Mouse (Mus musculus): ENCODE data around the gene Sqstm1. TPM values are rescaled to one million over a fixed set of nuclear protein-coding genes. Genes with fewer than 3 reads are reported as not detected.
"Not testable (repeated sequence)": the region's sequence is repeated elsewhere in the genome, so short reads cannot be mapped to it uniquely, and the experiment has no call there.

Gene Sqstm1
- polyA plus RNA-seq, 1 experiment from 2014 or later: 426 TPM

- TF ChIP-seq CTCF (IDR thresholded peaks at IDR 0.05) (no peak), EP300 (IDR thresholded peaks at IDR 0.05) (no peak)
- Histone ChIP-seq H3K27me3 (replicated peaks; ENCODE audit: insufficient read depth, low read length) (no peaks in the 10 kb centered on the region), H3K27ac (ENCODE audit: low read length) (no peak overlapping the region), H3K4me2 (replicated peaks; ENCODE audit: low read depth, low read length) (no peak overlapping the region), H3K9me3 (ENCODE audit: low read length) (no peaks in the 10 kb centered on the region), H3K4me1 (ENCODE audit: insufficient read depth, low read depth, low read length) (no peaks in the 10 kb centered on the region), H3K9ac (replicated peaks; ENCODE audit: low read depth) (no peak overlapping the region), H3K36me3 (ENCODE audit: insufficient read depth, low read length) (no peaks in the 10 kb centered on the region), H3K4me3 (ENCODE audit: low read depth, low read length) (no peak overlapping the region)
- DNase-seq (ENCODE audit: low spot score): no peak
- no peak for ATAC-seq
- 76% methylated on average over 4 of the region's 4 CpGs for WGBS
These were observed 27.9 kb downstream of the Sqstm1 start for GRCm38 (mm10) chr11:50182702-50183101.

DNA sequence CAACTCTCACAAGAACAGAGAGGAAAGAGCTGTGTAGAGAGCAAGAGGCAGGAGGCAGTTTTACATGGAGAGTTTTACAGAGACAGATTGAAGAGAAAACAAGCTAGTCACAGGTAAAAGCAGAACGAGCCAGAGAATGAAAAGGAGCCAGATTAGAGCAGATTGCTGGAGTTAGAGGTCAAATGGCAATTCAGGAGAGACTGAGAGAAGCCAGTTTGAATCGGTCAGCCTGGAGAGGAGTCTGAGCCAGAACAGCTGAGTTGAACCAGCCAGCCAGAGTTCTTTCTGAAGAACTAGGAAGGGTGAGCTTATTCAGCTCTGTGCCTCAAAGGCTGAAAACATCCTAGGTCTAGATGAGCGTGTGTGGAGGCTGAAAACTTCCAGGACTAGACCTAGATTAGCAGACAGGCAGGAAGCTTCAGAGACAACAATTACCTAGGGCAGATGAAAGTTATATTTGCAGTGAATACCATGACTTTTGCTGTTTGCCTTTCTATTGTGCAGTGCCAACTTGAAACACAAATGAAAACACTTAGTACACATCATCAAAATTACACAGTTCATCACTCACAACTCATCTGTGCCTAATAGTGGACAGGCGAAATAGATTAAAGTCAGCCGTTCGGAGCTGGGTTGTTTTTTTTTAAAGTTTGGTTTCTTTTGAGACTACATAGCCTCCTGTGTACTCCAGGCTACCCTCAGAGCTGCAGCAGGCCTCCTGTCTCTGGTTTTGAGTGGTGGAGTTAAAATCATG is 30.0 kb downstream of the Sqstm1 start:
- ATAC-seq: peak; percentile 56
- Histone ChIP-seq H3K27me3 (replicated peaks; ENCODE audit: insufficient read depth, low read length) (no peaks in the 10 kb centered on the region), H3K4me1 (ENCODE audit: insufficient read depth, low read depth, low read length) (peaks cover under 1% of the 10 kb centered on the region; the same call in 1 of the 2 replicates), H3K4me3 (ENCODE audit: low read depth, low read length) (no peak overlapping the region), H3K27ac (ENCODE audit: low read length) (no peak overlapping the region), H3K9ac (replicated peaks; ENCODE audit: low read depth) (no peak overlapping the region), H3K36me3 (ENCODE audit: insufficient read depth, low read length) (no peaks in the 10 kb centered on the region), H3K9me3 (ENCODE audit: low read length) (no peaks in the 10 kb centered on the region), H3K4me2 (replicated peaks; ENCODE audit: low read depth, low read length) (no peak overlapping the region)
- 57% methylated on average over 6 of the region's 6 CpGs for WGBS
- peak; percentile 56 for DNase-seq (ENCODE audit: low spot score)
- TF ChIP-seq EP300 (IDR thresholded peaks at IDR 0.05) (peak; percentile 51; the same call in 1 of the 2 replicates), CTCF (IDR thresholded peaks at IDR 0.05) (no peak)

DNA sequence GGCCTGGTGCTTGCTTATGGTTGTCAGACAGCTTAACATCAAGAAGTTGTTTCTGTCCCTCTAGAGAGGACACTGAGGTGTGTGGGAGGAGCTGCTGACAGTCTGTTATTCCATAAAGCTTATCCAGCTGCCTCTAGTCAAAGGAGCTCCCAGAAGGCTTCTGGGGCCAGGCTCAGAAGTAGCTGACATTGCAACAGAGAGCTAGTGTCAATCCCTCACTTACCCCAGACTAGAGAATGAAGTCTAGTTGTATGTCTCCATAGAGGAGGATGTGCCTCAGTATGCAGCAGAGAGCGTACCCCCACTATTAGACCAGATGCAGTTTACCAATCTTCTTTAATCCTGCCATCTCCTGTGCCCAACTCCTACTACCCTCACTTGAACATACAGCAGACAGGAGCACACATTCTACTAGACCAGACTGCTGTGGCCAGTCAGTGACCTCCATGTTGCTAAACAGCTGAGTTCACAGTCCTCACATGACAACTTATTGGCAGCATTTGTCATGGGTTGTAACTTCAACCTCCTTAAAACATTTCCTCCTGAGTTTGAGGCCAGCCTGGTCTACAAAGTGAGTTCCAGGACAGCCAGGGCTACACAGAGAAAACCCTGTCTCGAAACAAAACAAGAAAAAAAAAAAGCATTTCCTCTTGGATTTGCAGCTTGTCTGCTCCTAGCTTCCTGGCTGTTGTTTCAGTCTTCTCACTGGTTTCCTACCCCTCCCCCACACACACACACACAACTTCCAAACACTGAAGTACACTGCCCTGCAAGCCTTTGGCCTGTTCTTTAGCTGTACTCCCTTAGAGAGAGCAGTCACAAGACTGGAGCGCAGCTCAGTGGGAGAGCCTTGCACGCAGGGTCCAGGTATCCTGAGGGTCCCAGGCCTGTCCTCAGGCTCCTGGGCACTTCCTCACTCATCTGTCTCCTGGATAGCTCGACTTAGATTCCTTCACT is 31.8 kb downstream of the Sqstm1 start:
- WGBS: 67% methylated on average over 5 of the region's 5 CpGs
- Histone ChIP-seq H3K36me3 (ENCODE audit: insufficient read depth, low read length) (no peaks in the 10 kb centered on the region), H3K27me3 (replicated peaks; ENCODE audit: insufficient read depth, low read length) (no peaks in the 10 kb centered on the region), H3K4me3 (ENCODE audit: low read depth, low read length) (no peak overlapping the region), H3K27ac (ENCODE audit: low read length) (peak overlapping the region; percentile 59), H3K4me1 (ENCODE audit: insufficient read depth, low read depth, low read length) (peaks cover 7% of the 10 kb centered on the region; the same call in 1 of the 2 replicates), H3K9me3 (ENCODE audit: low read length) (no peaks in the 10 kb centered on the region), H3K4me2 (replicated peaks; ENCODE audit: low read depth, low read length) (no peak overlapping the region), H3K9ac (replicated peaks; ENCODE audit: low read depth) (no peak overlapping the region)
- TF ChIP-seq CTCF (IDR thresholded peaks at IDR 0.05) (no peak), EP300 (IDR thresholded peaks at IDR 0.05) (no peak)
- ATAC-seq (peak; percentile 15), DNase-seq (ENCODE audit: low spot score) (peak; percentile 70)

GRCm38 (mm10) chr11:50177111-50177510 is 33.5 kb downstream of the Sqstm1 start:
- H3K4me2 ChIP-seq (replicated peaks; ENCODE audit: low read depth, low read length): no peak overlapping the region
- no peaks in the 10 kb centered on the region for H3K9me3 ChIP-seq (ENCODE audit: low read length)
- no peaks in the 10 kb centered on the region for H3K36me3 ChIP-seq (ENCODE audit: insufficient read depth, low read length)
- ATAC-seq: no peak
- H3K27me3 ChIP-seq (replicated peaks; ENCODE audit: insufficient read depth, low read length): no peaks in the 10 kb centered on the region
- no peak overlapping the region for H3K27ac ChIP-seq (ENCODE audit: low read length)
- H3K4me1 ChIP-seq (ENCODE audit: insufficient read depth, low read depth, low read length): peaks cover 7% of the 10 kb centered on the region; the same call in 1 of the 2 replicates
- TF ChIP-seq EP300 (IDR thresholded peaks at IDR 0.05): no peak
- TF ChIP-seq CTCF (IDR thresholded peaks at IDR 0.05): no peak
- no peak overlapping the region for H3K9ac ChIP-seq (replicated peaks; ENCODE audit: low read depth)
- DNase-seq (ENCODE audit: low spot score): no peak
- H3K4me3 ChIP-seq (ENCODE audit: low read depth, low read length): no peak overlapping the region
- WGBS: 62% methylated on average over 6 of the region's 6 CpGs

DNA sequence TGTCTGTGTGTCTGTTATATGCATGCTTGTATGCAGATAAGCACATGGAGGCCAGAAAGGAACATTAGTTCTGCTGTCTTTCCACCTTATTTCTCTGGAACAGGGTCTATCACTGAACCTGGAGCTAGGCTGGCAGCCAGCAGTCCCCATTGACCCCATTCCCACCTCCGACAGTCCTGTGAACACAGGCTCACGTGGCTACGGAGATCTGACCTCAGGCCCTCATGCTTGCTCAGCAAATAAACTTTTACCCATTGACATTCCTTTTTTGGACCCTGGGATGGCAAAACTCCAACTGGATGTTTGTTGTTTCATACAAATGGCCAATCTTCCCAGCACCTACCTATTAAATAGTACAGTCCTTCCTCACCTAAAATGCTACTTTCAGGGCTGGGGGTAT is 34.3 kb downstream of the Sqstm1 start:
- Histone ChIP-seq H3K27me3 (replicated peaks; ENCODE audit: insufficient read depth, low read length) (no peaks in the 10 kb centered on the region), H3K4me1 (ENCODE audit: insufficient read depth, low read depth, low read length) (peaks cover 7% of the 10 kb centered on the region; the same call in 1 of the 2 replicates), H3K36me3 (ENCODE audit: insufficient read depth, low read length) (no peaks in the 10 kb centered on the region), H3K9me3 (ENCODE audit: low read length) (no peaks in the 10 kb centered on the region), H3K9ac (replicated peaks; ENCODE audit: low read depth) (no peak overlapping the region), H3K4me3 (ENCODE audit: low read depth, low read length) (no peak overlapping the region), H3K4me2 (replicated peaks; ENCODE audit: low read depth, low read length) (no peak overlapping the region), H3K27ac (ENCODE audit: low read length) (no peak overlapping the region)
- ATAC-seq: no peak
- DNase-seq (ENCODE audit: low spot score): no peak
- TF ChIP-seq CTCF (IDR thresholded peaks at IDR 0.05) (no peak), EP300 (IDR thresholded peaks at IDR 0.05) (no peak)
- WGBS: 42% methylated on average over 3 of the region's 3 CpGs

DNA sequence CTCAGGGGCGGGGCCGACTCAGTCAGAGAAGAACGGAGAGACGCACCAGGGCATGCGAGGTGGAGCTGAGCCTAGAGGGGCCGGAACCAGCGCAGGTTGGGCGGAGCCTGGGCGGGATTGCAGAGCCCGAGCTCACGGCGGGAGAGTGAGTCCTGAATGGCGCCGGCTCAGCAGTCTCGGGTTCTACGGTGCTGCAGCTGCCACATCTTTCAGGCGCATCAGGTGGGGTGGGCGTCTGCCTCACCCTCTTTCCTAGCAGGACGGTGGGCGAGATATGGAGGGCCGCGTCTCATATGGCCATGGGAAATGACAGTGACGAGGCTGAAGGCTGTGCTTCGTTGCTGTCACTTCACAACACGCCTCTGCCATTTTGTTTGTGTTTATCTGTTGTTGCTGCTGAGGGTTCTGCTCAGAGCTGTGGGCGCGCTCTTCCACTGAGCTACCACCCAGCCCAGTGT is 35.9 kb downstream of the Sqstm1 start:
- TF ChIP-seq EP300 (IDR thresholded peaks at IDR 0.05) (no peak), CTCF (IDR thresholded peaks at IDR 0.05) (no peak; the same call in 1 of the 2 replicates)
- Histone ChIP-seq H3K27ac (ENCODE audit: low read length) (peak overlapping the region; percentile 57; the same call in 1 of the 2 replicates), H3K4me2 (replicated peaks; ENCODE audit: low read depth, low read length) (peak overlapping the region; percentile 91), H3K9ac (replicated peaks; ENCODE audit: low read depth) (peak overlapping the region; percentile 69), H3K36me3 (ENCODE audit: insufficient read depth, low read length) (0 out of 2 replicates have a peak, but pooled peaks cover 1% of the 10 kb centered on the region), H3K27me3 (replicated peaks; ENCODE audit: insufficient read depth, low read length) (no peaks in the 10 kb centered on the region), H3K4me1 (ENCODE audit: insufficient read depth, low read depth, low read length) (peaks cover 7% of the 10 kb centered on the region; the same call in 1 of the 2 replicates), H3K4me3 (ENCODE audit: low read depth, low read length) (peak overlapping the region; percentile 57), H3K9me3 (ENCODE audit: low read length) (no peaks in the 10 kb centered on the region)
- DNase-seq (ENCODE audit: low spot score): peak; percentile 99
- WGBS: 0% methylated on average over 24 of the region's 27 CpGs
- ATAC-seq: peak; percentile 99

- ATAC-seq: peak; percentile 34
- not testable (repeated sequence) for H3K27me3 ChIP-seq (replicated peaks; ENCODE audit: insufficient read depth, low read length); H3K9me3 ChIP-seq (ENCODE audit: low read length); H3K36me3 ChIP-seq (ENCODE audit: insufficient read depth, low read length); DNase-seq (ENCODE audit: low spot score); H3K4me1 ChIP-seq (ENCODE audit: insufficient read depth, low read depth, low read length)
- peak within 1 kb of the TSS; percentile 69 for H3K9ac ChIP-seq (replicated peaks; ENCODE audit: low read depth)
- WGBS: 3% methylated on average over 19 of the region's 19 CpGs
- peak within 1 kb of the TSS; percentile 91 for H3K4me2 ChIP-seq (replicated peaks; ENCODE audit: low read depth, low read length)
- peak within 1 kb of the TSS; percentile 57 for H3K27ac ChIP-seq (ENCODE audit: low read length)
- peak within 1 kb of the TSS; percentile 57 for H3K4me3 ChIP-seq (ENCODE audit: low read depth, low read length)
These were observed 36.4 kb downstream of the Sqstm1 start, which contains the start of gene Mrnip for GRCm38 (mm10) chr11:50174111-50174729. Gene Mrnip (plus strand): TSS chr11:50174444.
